Mouse (Mus musculus) MN1 (cell line): ENCODE results near the gene Csmd2.
"Not testable (repeated sequence)": the region's sequence is repeated elsewhere in the genome, so short reads cannot be mapped to it uniquely, and the experiment has no call there.

Experiments
- DNase-seq: peaks from one replicate; pipeline ENCODE4 v3.0.0-alpha.2; 2016; ENCODE audit warnings: low spot score

The Csmd2 gene

GRCm38 (mm10) chr4:128042626-128043025, 55.0 kb downstream of the Csmd2 start:
- DNase-seq = no peak

GRCm38 (mm10) chr4:128048716-128049115, 61.1 kb downstream of the Csmd2 start:
- no peak for DNase-seq

GRCm38 (mm10) chr4:128052701-128053100, 65.0 kb downstream of the Csmd2 start:
- no peak for DNase-seq

- not testable (repeated sequence) for DNase-seq
Observed at GRCm38 (mm10) chr4:128061274-128061673, 73.6 kb downstream of the Csmd2 start.

GRCm38 (mm10) chr4:128067189-128067588, 79.5 kb downstream of the Csmd2 start:
- no peak for DNase-seq

- DNase-seq = no peak
Observed at GRCm38 (mm10) chr4:128084466-128084865, 96.8 kb downstream of the Csmd2 start.

- no peak for DNase-seq
Observed at GRCm38 (mm10) chr4:128085096-128085495, 97.4 kb downstream of the Csmd2 start.

GRCm38 (mm10) chr4:128087147-128087606, 99.5 kb downstream of the Csmd2 start:
- no peak for DNase-seq

- no peak for DNase-seq
Observed at GRCm38 (mm10) chr4:128087704-128088103, 100.0 kb downstream of the Csmd2 start.

GRCm38 (mm10) chr4:128088264-128088663, 100.6 kb downstream of the Csmd2 start:
- DNase-seq = no peak

GRCm38 (mm10) chr4:128091938-128092337, 104.3 kb downstream of the Csmd2 start:
- DNase-seq = no peak

- DNase-seq = no peak
Observed at GRCm38 (mm10) chr4:128099515-128099914, 111.9 kb downstream of the Csmd2 start.

- DNase-seq = no peak
Observed at GRCm38 (mm10) chr4:128100541-128100940, 112.9 kb downstream of the Csmd2 start.

GRCm38 (mm10) chr4:128116331-128116730, 128.7 kb downstream of the Csmd2 start:
- DNase-seq = no peak

- no peak for DNase-seq
Observed at GRCm38 (mm10) chr4:128123281-128123680, 135.6 kb downstream of the Csmd2 start.

- no peak for DNase-seq
Observed at GRCm38 (mm10) chr4:128124738-128125137, 137.1 kb downstream of the Csmd2 start.

GRCm38 (mm10) chr4:128128546-128128945, 140.9 kb downstream of the Csmd2 start:
- no peak for DNase-seq

GRCm38 (mm10) chr4:128130611-128131142, 143.0 kb downstream of the Csmd2 start:
- DNase-seq = no peak

- DNase-seq = no peak
Observed at GRCm38 (mm10) chr4:128131666-128132065, 144.0 kb downstream of the Csmd2 start.

GRCm38 (mm10) chr4:128132876-128133646, 145.4 kb downstream of the Csmd2 start:
- DNase-seq = no peak

- DNase-seq = no peak
Observed at GRCm38 (mm10) chr4:128134348-128134994, 146.8 kb downstream of the Csmd2 start.

- no peak for DNase-seq
Observed at GRCm38 (mm10) chr4:128135014-128135622, 147.5 kb downstream of the Csmd2 start.

- DNase-seq = no peak
Observed at GRCm38 (mm10) chr4:128139991-128140390, 152.3 kb downstream of the Csmd2 start.
